Mouse (Mus musculus) cerebellum, adult 2 months (tissue): ENCODE results near the gene Dync1li2. TPM values are rescaled to one million over a fixed set of nuclear protein-coding genes. Genes with fewer than 3 reads are reported as not detected.

Experiments used
- DNase-seq, 2 experiments: peaks; one replicate each; pipeline ENCODE4 v3.0.0; 2021
- H3K27ac ChIP-seq: fragments of 200-500 bp; 2 replicates; pipeline ENCODE4 v1.5.1; 2012; ENCODE audit warnings: low read length, control low read depth, inconsistent platforms; ENCODE audit not compliant: insufficient read depth
- H3K27me3 ChIP-seq: fragments of 200-500 bp; 2 replicates; pipeline ENCODE4 v1.6.1; 2012; ENCODE audit warnings: inconsistent platforms, mild to moderate bottlenecking, low read length, moderate library complexity; ENCODE audit not compliant: control insufficient read depth, insufficient read depth
- H3K4me1 ChIP-seq: fragments of 200-500 bp; 2 replicates; pipeline ENCODE4 v1.6.1; 2011; ENCODE audit warnings: low read length; ENCODE audit not compliant: control insufficient read depth, insufficient read depth
- H3K4me3 ChIP-seq: fragments of 200-500 bp; replicated peaks from 2 replicates; pipeline ENCODE3; 2011; ENCODE audit warnings: mild to moderate bottlenecking, low read depth, low read length, control low read depth; ENCODE audit not compliant: insufficient read depth
- CTCF ChIP-seq: fragments of 200-500 bp; IDR thresholded peaks from 2 replicates; pipeline ENCODE4 v1.5.1; 2011; ENCODE audit warnings: low read depth, mild to moderate bottlenecking, control low read depth, low read length, moderate library complexity, borderline replicate concordance; ENCODE audit not compliant: insufficient read depth
- POLR2A ChIP-seq: fragments of 200-500 bp; IDR thresholded peaks from 2 replicates; pipeline ENCODE4 v1.6.1; 2011; ENCODE audit warnings: low read length, control low read depth, borderline replicate concordance; ENCODE audit not compliant: insufficient read depth
- WGBS: fragments of 180-500 bp; shearing (Covaris S2); methylation state at CpG from one replicate; pipeline ENCODE4 v1.1.7; 2018; 5-methylcytosine and 5-hydroxymethylcytosine counted together
- polyA plus RNA-seq: library from polyadenylated mRNA; depleted of rRNA; stranded (reverse); fragments of >200 nt; gene quantifications from 2 replicates; pipeline ENCODE4 v1.2.3, GENCODE M21; 2012

Gene Dync1li2
- polyA plus RNA-seq, 1 experiment: 191 TPM

GRCm38 (mm10) chr8:104387501-104387900 is 55.3 kb downstream of the Dync1li2 start:
- DNase-seq: no peak
- Histone ChIP-seq H3K4me3 (no peak overlapping the region), H3K27me3 (no peaks in the 10 kb centered on the region), H3K4me1 (peaks cover 31% of the 10 kb centered on the region), H3K27ac (no peak overlapping the region)
- WGBS: 61% methylated on average over 7 of the region's 7 CpGs
- no peak for TF ChIP-seq CTCF

GRCm38 (mm10) chr8:104386693-104387092 is 56.2 kb downstream of the Dync1li2 start:
- WGBS: 60% methylated on average over 4 of the region's 4 CpGs
- TF ChIP-seq CTCF (no peak), POLR2A (no peak)
- DNase-seq: no peak
- Histone ChIP-seq H3K4me1 (peaks cover 28% of the 10 kb centered on the region), H3K27ac (no peak overlapping the region), H3K4me3 (no peak overlapping the region), H3K27me3 (no peaks in the 10 kb centered on the region)

- DNase-seq: no peak
- 46% methylated on average over 3 of the region's 3 CpGs for WGBS
- H3K27me3 ChIP-seq: no peaks in the 10 kb centered on the region
- peaks cover 43% of the 10 kb centered on the region for H3K4me1 ChIP-seq
- TF ChIP-seq POLR2A (no peak), CTCF (no peak)
- H3K27ac ChIP-seq: no peak overlapping the region
- no peak overlapping the region for H3K4me3 ChIP-seq
These were observed 58.9 kb downstream of the Dync1li2 start for GRCm38 (mm10) chr8:104383977-104384376.

GRCm38 (mm10) chr8:104383296-104383695 is 59.6 kb downstream of the Dync1li2 start:
- Histone ChIP-seq H3K4me3 (no peak overlapping the region), H3K27me3 (no peaks in the 10 kb centered on the region), H3K27ac (no peak overlapping the region), H3K4me1 (peaks cover 45% of the 10 kb centered on the region)
- WGBS: 14% methylated on average over 2 of the region's 2 CpGs
- TF ChIP-seq CTCF: no peak
- no peak for TF ChIP-seq POLR2A
- no peak for DNase-seq

- Histone ChIP-seq H3K4me1 (peaks cover 39% of the 10 kb centered on the region), H3K27me3 (no peaks in the 10 kb centered on the region), H3K4me3 (no peak overlapping the region), H3K27ac (peak overlapping the region; percentile 63)
- peak; percentile 67 to 69 for DNase-seq
- WGBS: 13% methylated on average over 5 of the region's 5 CpGs
- no peak for TF ChIP-seq POLR2A
- TF ChIP-seq CTCF: no peak
These were observed 61.9 kb downstream of the Dync1li2 start for GRCm38 (mm10) chr8:104380961-104381411.

GRCm38 (mm10) chr8:104380269-104380668 is 62.6 kb downstream of the Dync1li2 start:
- WGBS: 46% methylated on average over 7 of the region's 7 CpGs
- Histone ChIP-seq H3K27ac (peak overlapping the region; percentile 63; the same call in 1 of the 2 replicates), H3K27me3 (no peaks in the 10 kb centered on the region), H3K4me1 (peaks cover 45% of the 10 kb centered on the region), H3K4me3 (no peak overlapping the region)
- no peak for TF ChIP-seq POLR2A
- TF ChIP-seq CTCF: no peak
- DNase-seq: no peak

- DNase-seq: no peak
- Histone ChIP-seq H3K4me1 (peaks cover 52% of the 10 kb centered on the region), H3K27ac (no peak overlapping the region), H3K27me3 (no peaks in the 10 kb centered on the region), H3K4me3 (no peak overlapping the region)
- TF ChIP-seq POLR2A: no peak
- TF ChIP-seq CTCF: no peak
- WGBS: 79% methylated on average over 10 of the region's 10 CpGs
These were observed 63.5 kb downstream of the Dync1li2 start for GRCm38 (mm10) chr8:104379301-104379836.

GRCm38 (mm10) chr8:104376669-104377068 is 66.2 kb downstream of the Dync1li2 start:
- TF ChIP-seq CTCF (no peak), POLR2A (no peak)
- WGBS: 84% methylated on average over 11 of the region's 11 CpGs
- peaks cover 42% of the 10 kb centered on the region for H3K4me1 ChIP-seq

GRCm38 (mm10) chr8:104375959-104376358 is 66.9 kb downstream of the Dync1li2 start:
- TF ChIP-seq CTCF (no peak), POLR2A (no peak)
- WGBS: 54% methylated on average over 5 of the region's 5 CpGs
- H3K27ac ChIP-seq: peak overlapping the region; percentile 18; the same call in 1 of the 2 replicates
- no peaks in the 10 kb centered on the region for H3K27me3 ChIP-seq
- no peak for DNase-seq
- peaks cover 40% of the 10 kb centered on the region for H3K4me1 ChIP-seq
- H3K4me3 ChIP-seq: no peak overlapping the region

More at GRCm38 (mm10) chr8:104376669-104377068, 66.2 kb downstream of the Dync1li2 start:
- no peak for DNase-seq
- no peak overlapping the region for H3K27ac ChIP-seq
- H3K27me3 ChIP-seq: no peaks in the 10 kb centered on the region
- no peak overlapping the region for H3K4me3 ChIP-seq
